Mouse (Mus musculus) embryonic facial prominence, embryonic 13.5 days (tissue): ENCODE data around the gene Endov. TPM values are rescaled to one million over a fixed set of nuclear protein-coding genes. Genes with fewer than 3 reads are reported as not detected.

ENCODE experiments used
- ATAC-seq: fragments of 200-750 bp; cut with Nextera tagmentation; 2 replicates; pipeline ENCODE4 v1.8.0; 2017; ENCODE audit warnings: low read depth; ENCODE audit not compliant: insufficient number of reproducible peaks, insufficient read depth, low FRiP score, low TSS enrichment
- H3K27ac ChIP-seq: fragments of 300-500 bp; sonication (generic); 2 replicates; pipeline ENCODE4 v1.5.1; 2015; ENCODE audit warnings: moderate library complexity, mild to moderate bottlenecking, inconsistent platforms
- H3K27me3 ChIP-seq: fragments of 300-500 bp; sonication (generic); 2 replicates; pipeline ENCODE4 v1.6.1; 2015; ENCODE audit warnings: mild to moderate bottlenecking, inconsistent platforms
- H3K36me3 ChIP-seq: fragments of 300-500 bp; sonication (generic); 2 replicates; pipeline ENCODE4 v1.6.1; 2015; ENCODE audit warnings: mild to moderate bottlenecking, inconsistent platforms
- H3K4me1 ChIP-seq: fragments of 300-500 bp; sonication (generic); 2 replicates; pipeline ENCODE4 v1.6.1; 2015; ENCODE audit warnings: inconsistent platforms
- H3K4me2 ChIP-seq: fragments of 300-500 bp; sonication (generic); 2 replicates; pipeline ENCODE4 v1.6.1; 2015; ENCODE audit warnings: moderate library complexity, mild to moderate bottlenecking, inconsistent platforms
- H3K4me3 ChIP-seq: fragments of 300-500 bp; sonication (generic); 2 replicates; pipeline ENCODE4 v1.5.1; 2015; ENCODE audit warnings: mild to moderate bottlenecking, inconsistent platforms
- H3K9ac ChIP-seq: fragments of 300-500 bp; sonication (generic); 2 replicates; pipeline ENCODE4 v1.6.1; 2015; ENCODE audit warnings: mild to moderate bottlenecking, inconsistent platforms
- H3K9me3 ChIP-seq: fragments of 300-500 bp; sonication (generic); 2 replicates; pipeline ENCODE4 v1.6.1; 2016; ENCODE audit warnings: inconsistent platforms
- WGBS: fragments of 180-500 bp; shearing (Covaris S2); methylation state at CpG from one replicate; pipeline ENCODE4 v1.1.7; 2015; ENCODE audit warnings: mixed read lengths; 5-methylcytosine and 5-hydroxymethylcytosine counted together
- polyA plus RNA-seq: library from polyadenylated mRNA; unstranded; fragments of >200 nt; fragmentation: Nextera tagmentation; extraction: Ambion mirVana; gene quantifications from 2 replicates; pipeline ENCODE4 v1.2.1, GENCODE M21; 2015

Gene Endov
- polyA plus RNA-seq, 1 experiment from 2014 or later, result 17.3 TPM

GRCm38 (mm10) chr11:119558870-119559610, 67.9 kb downstream of the Endov start:
- Histone ChIP-seq H3K4me1 (peaks cover 19% of the 10 kb centered on the region), H3K36me3 (no peaks in the 10 kb centered on the region), H3K4me3 (no peak overlapping the region), H3K9me3 (no peaks in the 10 kb centered on the region), H3K9ac (0 out of 2 replicates have a peak overlapping the region, but pooled peaks have one; percentile 21), H3K27me3 (peaks cover 40% of the 10 kb centered on the region), H3K4me2 (peak overlapping the region; percentile 36), H3K27ac (no peak overlapping the region)
- WGBS, result 10% methylated on average over 9 of the region's 9 CpGs
- no peak; the same call in 1 of the 2 replicates for ATAC-seq

Other genes starting within 250 kb of the Endov start
- 58.5 and 61.0 TPM in 2 replicates for gene Gaa, start 223.5 kb upstream of the Endov start, polyA plus RNA-seq
- gene Eif4a3, start 191.3 kb upstream of the Endov start, polyA plus RNA-seq, result 339 and 385 TPM in 2 replicates
- gene Card14, start 183.6 kb upstream of the Endov start, polyA plus RNA-seq, result 1.1 and 1.2 TPM in 2 replicates
- 5.9 and 6.2 TPM in 2 replicates for gene Sgsh, start 135.8 kb upstream of the Endov start, polyA plus RNA-seq
- 11.0 and 11.9 TPM in 2 replicates for gene Slc26a11, start 135.8 kb upstream of the Endov start, polyA plus RNA-seq
- 1.9 and 2.1 TPM in 2 replicates for gene Rnf213, start 98.2 kb upstream of the Endov start, polyA plus RNA-seq
- gene Nptx1, start 56.4 kb downstream of the Endov start, polyA plus RNA-seq, result 0.60 and 0.66 TPM in 2 replicates
- 10.8 and 12.5 TPM in 2 replicates for gene Rptor, start 111.6 kb downstream of the Endov start, polyA plus RNA-seq